Mouse (Mus musculus) kidney, postnatal 4 days (tissue): ENCODE measurements at regions not wholly inside any gene's neighbourhood (a gene's known extent, or its start where the extent isn't known, plus 50 kb on each side); places are given as distances from the start of the nearest gene placed in this dataset.

Experiments
- DNase-seq, 2 experiments: peaks; one replicate each; pipeline ENCODE4 v3.0.0; 2021; ENCODE audit warnings: mixed read lengths in 2 of 2

DNA sequence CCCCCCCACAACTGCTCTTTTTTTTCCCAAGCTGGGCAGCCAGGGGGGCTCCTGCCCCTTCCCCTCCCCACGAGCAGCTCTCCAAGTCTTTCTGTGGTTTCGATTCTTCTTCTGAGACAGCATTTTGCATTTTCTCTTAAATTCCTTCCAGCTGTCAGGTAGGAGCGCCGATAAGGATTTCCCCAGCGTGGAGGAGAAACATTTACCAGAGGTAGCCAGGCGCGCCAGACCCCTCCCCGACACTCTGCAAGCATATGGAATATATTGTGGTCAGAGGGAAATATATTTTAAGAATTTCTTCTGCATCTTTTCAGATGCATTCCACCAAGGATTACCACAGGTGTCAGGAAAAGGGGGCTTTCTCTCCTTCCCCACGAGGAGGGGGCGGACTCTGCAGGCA is 111.9 kb downstream of the Tbx5 start:
- no peak for DNase-seq

DNA sequence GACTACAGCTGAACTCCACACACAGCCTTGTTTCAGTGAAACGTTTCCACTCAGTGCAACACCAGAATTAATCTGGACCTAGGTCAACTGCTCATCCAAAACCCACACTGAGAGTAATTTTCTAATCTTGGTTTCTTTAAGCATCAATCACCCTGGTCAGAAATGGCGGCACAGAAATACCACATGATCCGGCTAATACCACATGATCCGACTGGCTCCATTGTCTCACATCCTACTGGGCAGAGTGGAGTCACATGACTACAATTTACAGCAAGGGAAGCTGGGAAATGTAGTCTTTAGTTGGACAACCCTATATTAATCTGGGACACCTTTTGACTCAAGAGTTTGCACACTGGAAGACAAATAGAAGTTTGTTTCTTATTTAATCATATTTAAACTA is 115.9 kb downstream of the Tbx5 start:
- no peak for DNase-seq

DNA sequence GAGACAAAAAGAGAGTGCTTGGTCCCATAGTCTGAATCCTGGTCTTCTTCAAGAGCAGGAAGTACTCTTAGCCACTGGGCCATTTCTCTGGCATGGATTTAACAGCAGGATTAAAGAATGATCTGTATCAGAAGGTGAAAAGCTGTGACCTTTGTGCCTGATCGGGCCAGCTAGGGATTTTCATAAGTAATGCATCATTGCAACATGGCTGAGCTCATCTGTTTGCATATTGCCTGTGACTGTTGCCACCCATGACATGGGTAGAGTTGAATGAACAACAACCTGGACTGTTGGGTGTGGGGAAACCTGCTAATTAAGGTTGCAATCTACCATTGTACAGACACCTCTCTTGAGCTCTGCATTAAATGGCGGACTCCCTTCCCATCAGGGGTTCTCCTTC is 119.6 kb downstream of the Tbx5 start:
- DNase-seq, result no peak

DNA sequence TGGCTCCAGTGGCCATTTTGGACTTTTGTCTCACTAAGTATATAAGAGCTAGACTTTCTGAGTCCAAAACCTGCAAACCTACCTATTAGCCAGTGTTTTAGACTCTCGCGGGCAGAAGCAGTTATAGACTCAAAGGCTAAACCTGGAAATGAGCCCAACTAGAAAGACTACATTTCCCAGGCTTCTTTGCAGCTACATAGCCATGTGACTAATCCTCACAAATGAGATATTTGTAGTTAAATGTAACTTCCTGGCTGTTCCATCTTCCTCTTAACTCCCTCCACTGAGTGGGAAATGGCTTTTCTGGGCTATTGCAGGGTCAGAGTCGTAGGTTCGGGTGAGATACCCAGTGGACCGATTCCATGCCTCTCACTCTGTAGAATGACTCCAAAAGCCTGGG is 120.7 kb downstream of the Tbx5 start:
- no peak for DNase-seq

DNA sequence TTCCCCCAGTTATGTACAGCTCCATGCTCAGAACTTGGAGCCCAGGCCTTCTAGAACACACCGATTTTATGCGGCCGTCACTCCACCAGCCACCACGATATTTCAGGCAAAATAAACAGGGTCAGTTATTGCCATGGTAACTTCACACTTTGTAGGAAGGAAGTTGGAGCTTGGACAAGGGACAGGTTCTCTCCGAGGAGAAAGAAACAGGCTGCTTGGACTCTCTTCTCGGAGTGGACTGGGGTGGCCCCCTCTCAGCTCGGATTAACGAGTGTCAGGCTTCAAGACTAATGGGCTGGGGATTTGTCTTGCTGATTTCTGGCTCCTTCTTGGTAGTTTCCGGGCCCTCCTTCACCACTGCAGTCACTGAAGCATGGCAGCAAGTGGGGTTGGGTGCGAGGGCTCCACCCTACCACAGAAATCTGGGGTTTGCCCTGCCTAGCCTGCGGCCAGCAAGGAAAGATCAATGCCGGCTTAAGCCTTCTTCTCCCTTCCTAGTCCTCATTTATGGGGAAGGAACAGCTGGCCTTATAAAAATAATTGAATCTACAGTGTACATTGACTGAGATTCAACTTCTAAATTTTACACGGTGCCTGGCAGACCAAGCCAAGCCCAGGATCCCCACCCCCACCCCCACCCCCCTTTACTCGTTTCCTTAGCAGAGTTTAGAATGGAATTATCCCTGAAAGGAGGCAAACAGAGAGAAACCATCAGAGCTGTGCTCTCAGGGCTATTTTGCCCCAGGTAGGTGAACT is 121.5 kb downstream of the Tbx5 start:
- no peak for DNase-seq

DNA sequence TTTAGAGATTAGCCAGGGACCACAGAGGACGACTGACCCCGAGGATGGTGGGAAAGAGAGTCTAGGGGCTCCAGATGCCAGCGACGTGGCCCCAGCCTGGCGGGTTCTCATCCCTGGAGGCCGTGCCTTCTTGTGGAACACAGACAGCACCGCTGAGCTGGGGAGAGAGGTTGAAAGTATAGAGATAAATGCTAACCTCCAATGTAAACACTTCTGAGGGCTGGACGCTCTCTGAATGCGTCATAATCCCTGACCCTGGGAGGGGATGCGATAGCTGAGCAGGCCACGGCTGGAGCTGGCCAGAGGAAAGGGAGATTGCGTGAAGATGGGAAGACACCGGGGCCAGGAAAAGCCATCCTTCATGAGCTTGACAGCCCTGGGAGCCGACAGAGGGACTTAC is 126.5 kb downstream of the Tbx5 start:
- no peak for DNase-seq

DNA sequence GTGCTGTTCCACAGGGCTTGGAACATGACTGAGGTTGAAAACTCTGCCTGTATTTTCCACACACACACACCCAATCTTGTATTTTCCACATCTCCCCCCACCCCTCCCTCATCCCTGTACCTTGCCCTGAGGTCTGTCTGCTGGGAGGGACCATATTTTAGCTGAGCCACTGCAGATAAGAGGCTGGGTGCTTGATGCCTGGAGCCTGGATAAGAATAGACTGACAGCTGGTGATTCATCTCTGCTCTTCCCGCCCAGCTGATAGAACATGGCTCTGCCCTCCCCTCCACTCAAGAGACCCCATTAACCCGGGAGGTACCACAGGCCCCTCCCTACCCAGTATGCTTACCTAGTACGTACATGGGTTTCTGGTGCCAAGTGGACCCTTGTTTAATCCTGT is 132.3 kb downstream of the Tbx5 start:
- no peak for DNase-seq

DNA sequence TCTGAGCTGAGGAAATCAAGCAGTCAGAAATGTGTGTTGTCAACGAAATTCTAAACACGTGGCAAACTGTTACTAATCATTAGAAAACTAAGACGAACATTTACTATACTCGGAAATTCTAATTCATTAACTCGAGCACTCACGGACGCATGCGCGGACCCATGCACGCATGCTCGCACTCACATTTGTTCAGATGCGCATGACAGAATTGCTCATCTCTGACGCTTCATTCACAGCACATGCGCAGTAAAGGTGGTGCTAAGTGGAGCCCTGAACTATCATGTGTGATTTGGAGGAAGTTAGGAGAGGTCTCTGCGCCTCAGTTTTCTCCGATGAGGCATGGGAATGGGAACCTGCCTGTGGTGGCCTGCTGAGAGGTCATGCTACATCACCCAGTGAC is 138.8 kb downstream of the Tbx5 start:
- DNase-seq, result no peak

DNA sequence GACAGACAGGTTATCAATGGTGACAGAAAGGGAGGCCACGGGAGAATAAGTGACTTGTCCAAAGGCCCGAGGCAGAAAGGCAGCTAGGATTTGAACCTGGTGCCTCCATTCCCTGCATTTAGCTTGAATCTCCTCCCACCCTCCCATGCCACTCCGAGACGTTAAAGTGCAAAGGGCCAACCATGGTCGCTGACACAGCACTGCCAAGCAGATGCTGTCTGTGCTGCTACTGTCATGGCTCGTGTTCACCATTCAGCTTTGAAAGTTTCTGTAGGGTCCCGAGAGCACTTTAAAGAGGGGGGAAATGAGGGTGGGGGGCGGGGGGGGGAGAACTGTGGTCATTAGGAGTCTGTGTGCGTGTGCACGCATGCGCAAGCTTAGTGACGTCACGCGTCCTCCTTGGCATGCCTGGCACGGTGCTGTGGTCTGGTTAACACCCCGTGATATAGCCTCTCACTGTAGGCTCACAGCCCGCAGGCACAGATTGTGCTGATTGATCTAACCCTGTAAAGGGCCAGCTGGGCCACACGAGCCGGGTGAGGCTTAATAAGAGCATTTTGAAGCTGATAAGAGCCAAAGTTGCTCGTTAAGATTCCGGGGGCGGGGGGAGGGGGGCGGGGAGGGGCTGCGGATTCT is 140.5 kb downstream of the Tbx5 start:
- DNase-seq, result peak; percentile 37 to 48

DNA sequence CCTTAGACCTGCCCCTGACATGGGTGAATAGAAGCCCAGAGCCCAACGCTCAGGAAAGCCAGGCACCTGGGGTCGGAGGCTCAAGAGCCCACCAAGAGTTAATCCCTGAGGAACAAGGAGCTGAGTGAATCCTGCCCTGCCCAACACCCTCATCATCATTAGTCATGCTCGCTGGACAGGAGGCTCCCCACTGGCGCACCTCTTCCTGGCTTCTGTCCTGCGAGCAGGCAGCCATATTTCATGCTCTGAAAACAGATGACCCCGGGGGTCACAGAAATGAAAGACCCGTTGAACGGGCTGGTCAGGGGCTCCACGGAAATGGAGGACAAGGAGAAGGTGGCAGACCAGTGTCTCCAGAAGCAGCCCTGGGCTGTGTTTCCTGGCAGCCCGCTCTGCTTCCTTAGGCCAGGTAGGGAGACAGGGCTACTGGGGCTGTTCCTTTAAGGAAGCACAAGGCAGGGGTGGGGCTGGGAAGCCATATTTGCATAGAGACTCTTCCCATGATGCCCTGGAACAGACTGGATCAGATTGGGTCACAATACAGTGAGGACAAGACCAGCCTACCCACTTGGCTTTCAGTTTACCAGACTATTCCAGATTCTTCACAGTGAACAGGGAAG is 138.1 kb upstream of the Rbm19 start:
- DNase-seq, result peak; percentile 13 to 21

DNA sequence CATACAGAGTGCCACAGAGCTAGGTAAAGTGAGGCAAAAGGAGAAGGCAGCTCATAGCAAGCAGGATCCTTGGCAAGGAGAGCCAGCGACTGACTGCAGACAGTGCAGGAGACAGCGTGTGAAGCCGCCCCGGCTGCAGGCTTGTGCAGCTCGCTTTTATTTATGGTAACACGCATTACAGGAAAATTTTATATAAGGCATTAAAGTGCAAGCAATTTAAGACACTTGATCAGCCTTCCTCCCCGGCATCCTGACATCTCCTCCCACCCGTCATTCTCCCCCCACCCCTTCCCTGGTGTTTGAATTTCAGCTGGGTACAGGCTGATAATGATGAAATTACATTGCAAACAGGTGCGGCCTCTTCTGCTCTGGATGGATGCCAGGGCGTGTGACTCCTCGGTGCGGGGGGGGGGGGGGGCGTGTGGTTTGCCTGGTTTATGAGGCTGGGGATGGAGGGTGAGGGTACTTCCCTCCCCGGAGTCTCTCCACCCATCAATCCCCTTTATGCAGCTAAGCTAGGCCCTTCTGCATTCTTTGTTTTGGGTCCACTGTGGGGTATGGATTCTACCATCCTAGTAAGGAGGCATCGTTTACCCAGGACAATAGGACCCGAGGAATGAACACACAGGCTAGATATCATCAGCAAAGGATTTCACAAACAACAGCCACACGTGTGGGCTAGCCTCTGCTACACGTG is 135.0 kb upstream of the Rbm19 start:
- DNase-seq, result no peak

DNA sequence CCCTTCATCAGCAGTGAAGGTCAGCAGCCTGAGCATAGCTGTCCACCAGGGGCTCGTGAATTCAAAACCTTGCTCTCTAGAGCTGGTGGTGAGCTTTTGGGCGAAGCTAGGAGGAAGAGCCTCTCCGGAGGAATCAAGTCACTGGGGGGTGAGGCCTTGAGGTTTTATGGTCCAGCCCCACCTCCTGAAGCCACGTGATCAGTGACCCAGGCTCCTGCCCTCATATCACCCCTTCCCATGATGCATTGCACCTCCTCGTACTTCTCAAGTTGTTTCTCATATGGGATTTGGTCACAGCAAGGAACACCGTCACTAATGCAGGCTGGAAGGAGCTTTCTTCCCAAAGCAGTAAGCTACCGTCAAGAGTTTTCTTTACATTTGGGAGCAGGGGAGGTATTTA is 132.1 kb upstream of the Rbm19 start:
- DNase-seq, result no peak

DNA sequence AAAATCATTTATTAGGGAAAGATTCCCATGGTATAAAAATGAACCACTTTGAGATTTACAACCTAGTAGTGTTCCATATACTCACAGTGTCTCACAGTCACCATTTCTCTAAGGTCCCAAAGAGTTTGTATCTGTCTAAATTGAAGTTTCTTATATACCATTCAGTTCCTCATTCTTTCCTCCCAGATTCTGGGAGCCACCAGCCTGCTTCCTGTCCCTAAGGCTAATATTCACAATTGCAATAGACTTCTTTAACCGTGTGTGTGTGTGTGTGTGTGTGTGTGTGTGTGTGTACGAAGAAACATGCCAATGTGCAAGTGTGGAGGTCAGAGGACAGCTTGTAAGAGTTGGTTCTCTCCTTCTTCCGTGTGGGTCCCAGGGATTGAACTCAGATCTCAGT is 124.1 kb upstream of the Rbm19 start:
- DNase-seq, result no peak

DNA sequence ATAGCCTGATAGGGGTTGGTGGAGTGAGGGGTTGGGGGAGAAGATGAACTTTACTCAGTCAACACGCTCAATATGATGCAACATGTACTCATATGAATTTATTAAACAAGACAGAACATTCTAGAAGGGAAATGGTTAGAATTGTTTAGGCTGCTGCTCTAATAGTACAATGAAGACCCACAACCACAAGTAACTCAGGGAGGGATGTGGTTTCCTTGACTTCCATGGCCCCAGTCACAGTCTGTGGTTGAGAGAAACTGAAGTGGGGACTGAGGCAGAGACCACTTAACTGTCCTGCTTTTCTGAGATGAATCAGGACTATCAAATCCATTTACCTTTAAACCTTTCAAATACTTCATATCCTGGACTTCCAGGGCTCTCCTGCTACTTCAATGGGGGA is 120.5 kb upstream of the Rbm19 start:
- DNase-seq, result no peak

DNA sequence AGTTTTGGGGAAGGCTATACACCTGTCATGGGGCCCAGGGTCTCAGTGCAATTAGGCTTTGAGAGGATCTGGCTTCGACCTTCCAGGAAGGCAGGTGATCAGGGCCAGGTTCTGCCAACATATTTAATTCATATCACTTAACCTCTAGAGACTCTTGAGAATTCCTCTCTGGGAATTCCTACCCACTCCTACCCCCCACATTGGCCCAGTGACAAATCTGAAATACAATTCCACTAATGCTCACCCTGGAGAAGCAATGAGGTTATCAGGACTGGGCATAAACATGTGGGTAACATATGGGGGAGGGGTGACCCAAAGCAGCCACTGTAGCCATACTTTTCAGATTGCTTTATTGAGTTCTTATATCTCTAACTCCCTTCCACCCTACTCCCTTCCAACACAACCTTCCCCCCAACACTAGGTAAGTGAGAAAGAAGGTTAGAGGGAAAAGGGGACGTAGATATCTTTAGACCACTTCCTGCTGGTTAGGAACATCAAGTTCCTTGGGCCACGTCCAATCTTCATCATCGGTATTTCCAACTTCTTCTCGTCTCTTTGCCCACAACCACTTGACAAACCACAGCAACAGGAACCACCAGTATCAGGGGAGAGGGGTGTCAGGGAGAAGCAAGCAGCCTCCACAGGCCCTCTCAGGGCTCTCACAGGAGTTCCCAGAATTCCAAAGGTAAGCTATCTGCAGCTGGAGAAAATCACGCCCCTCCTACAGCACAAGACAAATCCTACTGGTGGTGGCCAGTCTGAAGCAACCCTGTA is 110.4 kb upstream of the Rbm19 start:
- no peak for DNase-seq

DNA sequence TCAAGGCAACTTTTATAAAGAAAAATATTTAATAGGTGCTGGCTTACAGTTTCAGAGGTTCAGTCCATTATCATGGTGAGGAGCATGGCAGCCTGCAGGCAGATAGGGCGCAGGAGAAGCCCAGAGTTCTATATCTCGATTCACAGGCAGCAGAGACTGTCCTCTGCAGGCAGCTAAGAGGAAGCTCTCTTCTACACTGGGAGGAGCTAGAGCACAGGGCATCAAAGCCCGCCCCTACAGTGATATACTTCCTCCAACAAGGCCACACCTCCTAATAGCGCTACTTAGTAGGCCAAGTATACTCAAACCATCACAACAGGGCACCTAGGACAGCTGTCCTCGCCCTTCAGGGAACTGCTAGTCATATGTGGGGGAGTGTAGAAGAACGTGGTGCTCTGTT is 108.5 kb upstream of the Rbm19 start:
- no peak for DNase-seq

DNA sequence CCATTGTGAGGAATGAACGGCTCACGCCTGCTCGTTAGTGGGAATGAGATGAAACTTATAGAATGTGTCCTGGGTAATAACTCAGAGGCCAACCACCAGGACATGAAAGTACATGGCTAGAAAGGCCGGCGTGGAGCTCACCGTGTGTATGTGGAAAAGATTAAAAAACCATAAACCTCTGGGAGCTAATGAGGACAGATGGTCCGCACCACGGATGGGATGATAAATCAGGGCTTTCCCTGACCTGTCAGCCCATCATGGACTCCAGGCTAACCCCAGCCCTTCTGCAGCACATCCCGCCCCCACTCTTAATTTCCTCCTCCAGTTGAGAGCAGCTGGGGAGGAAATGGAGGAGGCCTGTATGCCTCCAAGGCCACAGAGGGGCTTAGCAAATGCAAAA is 108.0 kb upstream of the Rbm19 start:
- DNase-seq, result peak; percentile 3 to 4

DNA sequence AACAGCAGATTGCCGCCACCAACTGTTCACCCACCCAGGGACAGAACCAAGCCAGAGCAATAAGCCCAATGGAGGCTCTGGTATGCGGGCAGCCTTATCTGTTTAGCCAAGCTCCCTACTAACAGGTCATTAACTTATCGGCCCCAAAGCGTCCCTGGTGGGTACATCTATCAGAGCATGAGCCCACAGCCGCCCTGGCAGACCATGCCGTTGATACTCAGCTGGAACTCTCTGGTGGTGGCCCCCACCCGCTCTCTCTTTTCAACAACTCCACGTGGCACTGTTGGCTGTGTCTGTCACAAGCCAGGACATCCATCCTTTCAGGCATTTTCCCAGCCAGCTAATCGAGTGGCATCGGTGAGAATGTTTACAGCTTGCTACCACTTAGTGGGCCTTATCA is 100.8 kb upstream of the Rbm19 start:
- DNase-seq, result no peak

DNA sequence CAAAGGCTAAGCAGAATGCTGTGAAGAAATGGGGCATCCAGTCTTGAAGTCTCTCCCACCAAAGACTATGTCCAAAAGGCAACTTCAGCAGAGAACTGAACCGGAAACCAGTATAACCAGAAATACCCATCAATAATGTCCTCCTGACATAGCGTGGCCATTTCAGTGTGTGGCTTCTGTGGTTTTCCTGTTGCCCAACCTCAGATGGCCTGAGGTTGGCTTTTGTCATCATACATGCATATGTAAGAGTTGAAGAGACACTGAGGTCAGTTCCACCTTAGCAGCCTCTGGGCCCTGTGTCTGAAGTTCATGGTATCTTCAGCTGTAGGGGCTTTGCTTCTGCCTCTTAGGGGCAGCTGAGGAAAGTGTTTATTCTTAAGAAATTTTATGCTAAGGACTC is 98.1 kb upstream of the Rbm19 start:
- DNase-seq, result no peak

DNA sequence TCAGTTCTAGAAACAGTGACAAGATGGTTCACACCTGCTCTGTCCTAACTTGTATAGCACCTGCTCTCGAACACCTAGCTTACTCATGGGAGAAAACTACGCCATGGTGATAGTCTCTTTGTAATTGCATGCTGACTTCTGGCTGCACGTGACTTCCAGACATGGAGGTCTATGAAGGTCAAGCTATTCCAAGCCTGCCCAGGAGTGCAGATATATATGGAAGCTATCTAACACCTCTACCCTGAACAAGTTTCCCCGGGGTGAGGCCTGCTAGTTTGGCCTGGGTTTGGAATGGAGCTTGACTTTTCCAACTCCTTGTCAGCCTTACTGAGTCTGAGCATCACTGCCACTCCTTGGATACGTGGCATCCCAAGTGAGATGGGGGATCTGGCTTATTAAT is 95.5 kb upstream of the Rbm19 start:
- no peak for DNase-seq

DNA sequence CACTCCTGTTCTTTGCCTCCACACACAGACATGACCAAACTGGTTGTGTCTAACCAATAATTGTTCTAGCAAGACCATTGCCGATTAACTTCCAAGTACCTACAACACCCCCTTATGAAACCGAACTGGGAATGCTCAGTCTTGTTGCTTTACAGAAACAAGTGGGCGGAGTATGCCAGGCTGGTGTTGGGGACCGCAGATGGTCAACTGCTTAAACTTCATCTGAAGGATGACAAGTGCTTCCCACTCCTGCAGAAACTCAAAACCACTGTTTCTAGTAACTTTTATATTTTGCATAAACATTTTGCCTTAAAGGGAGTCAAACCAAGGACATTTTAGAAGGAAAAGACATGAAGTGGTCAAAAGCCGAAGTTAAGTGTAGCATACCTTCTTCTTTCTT is 94.0 kb upstream of the Rbm19 start:
- DNase-seq, result no peak

DNA sequence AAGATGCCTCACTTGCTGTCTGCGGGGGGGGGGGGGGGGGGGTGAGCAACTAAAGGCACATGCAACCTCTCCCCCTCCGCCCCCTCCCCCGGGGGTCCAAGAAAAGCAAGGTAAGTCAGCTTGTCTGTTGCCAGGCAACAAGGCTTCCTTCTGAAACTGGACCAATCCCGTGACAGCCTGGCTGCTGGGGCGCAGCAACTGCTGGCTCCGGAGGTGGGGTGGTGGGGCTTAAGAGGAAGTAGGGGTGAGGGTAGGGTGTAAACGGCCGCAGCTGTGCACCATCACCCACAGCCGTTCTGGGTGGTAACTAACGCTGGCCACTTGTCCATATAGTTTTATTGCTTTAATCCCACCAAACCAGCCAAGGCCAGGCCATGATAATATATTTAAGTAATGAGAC is 92.2 kb upstream of the Rbm19 start:
- DNase-seq, result peak in 1 of 2 experiments; percentile 18

DNA sequence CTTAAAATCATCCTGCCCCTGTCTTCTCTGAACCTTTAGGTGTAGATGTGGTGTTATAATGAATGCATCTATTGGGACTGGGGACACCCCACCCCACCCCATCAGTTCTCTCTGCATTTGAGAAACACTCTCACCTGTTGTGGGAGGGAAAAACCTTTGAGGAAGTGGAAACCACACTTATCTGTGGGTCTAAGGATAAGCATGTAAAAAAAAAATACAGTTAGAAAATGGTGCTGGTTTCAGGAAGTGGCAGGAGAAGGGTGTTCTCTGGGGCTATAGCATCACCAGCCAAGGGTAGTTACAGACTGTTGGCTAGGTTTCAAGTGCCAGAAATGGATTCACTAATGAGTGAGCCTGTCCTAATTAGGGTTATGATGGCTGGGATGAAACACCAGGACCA is 91.1 kb upstream of the Rbm19 start:
- no peak for DNase-seq
